In the genomic region with DNA sequence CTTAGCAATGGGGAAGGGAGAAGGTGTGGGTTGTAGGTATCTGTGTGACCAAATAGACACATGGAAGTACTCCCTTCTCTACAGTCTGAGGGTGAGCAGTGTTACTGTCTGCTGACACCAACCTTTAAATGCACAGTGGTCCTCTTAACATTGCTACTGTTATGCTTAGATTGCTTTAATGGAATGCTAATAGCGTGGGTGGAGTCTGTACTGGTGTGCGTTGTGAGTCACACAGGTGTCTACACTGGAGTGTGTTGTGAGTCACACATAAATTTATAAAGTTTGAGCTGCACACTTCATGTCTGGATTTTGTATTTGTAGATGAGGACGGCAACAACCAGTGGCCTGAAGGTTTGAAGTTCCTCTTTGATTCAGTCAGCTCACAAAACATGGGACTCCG, we compare ENCODE assay signal across 26 mouse cellular contexts.
"Had no signal": no experiment of that assay in that cellular context is flagged by ENCODE, and none has a peak within 500 bp of the region (broad histone marks: within the 10 kb centered on the region; RNA-seq: fewer than 3 reads in every experiment).

No protein-coding gene starts in this region.

- H3K27me3 ChIP-seq: heart, embryonic 12.5 days; hindbrain, embryonic 12.5 days; intestine, embryonic 15.5 days; limb, embryonic 13.5 days; limb, embryonic 15.5 days; liver, embryonic 12.5 days had no signal

- H3K9ac ChIP-seq: heart, embryonic 12.5 days; hindbrain, embryonic 12.5 days; hindbrain, embryonic 14.5 days; intestine, embryonic 15.5 days; limb, embryonic 13.5 days; limb, embryonic 15.5 days; liver, embryonic 12.5 days; liver, embryonic 14.5 days had no signal

- H3K9me3 ChIP-seq: heart, embryonic 10.5 days; heart, embryonic 12.5 days; hindbrain, embryonic 10.5 days; hindbrain, embryonic 12.5 days; intestine, embryonic 15.5 days; limb, embryonic 13.5 days; limb, embryonic 15.5 days; liver, embryonic 12.5 days had no signal

- ATAC-seq: hindbrain, embryonic 16.5 days; inflammation-experienced regulatory T-cells, adult 6 months; intestine, embryonic 15.5 days; intestine, postnatal 0 days; liver, embryonic 12.5 days had no signal

- H3K4me3 ChIP-seq: gastrocnemius, adult 2 months; heart, embryonic 10.5 days; heart, embryonic 12.5 days; hindbrain, embryonic 10.5 days; hindbrain, embryonic 12.5 days; intestine, embryonic 15.5 days; layer of hippocampus, adult 2 months; limb, embryonic 13.5 days; limb, embryonic 15.5 days; liver, embryonic 12.5 days had no signal

- H3K4me2 ChIP-seq: heart, embryonic 12.5 days; hindbrain, embryonic 12.5 days; hindbrain, embryonic 14.5 days; intestine, embryonic 15.5 days; limb, embryonic 13.5 days; limb, embryonic 15.5 days; liver, embryonic 12.5 days had no signal

- H3K4me1 ChIP-seq: heart, embryonic 10.5 days; hindbrain, embryonic 10.5 days; hindbrain, embryonic 12.5 days; intestine, embryonic 15.5 days; limb, embryonic 13.5 days; limb, embryonic 15.5 days; liver, embryonic 12.5 days had no signal

- H3K27ac ChIP-seq: gastrocnemius, adult 2 months; heart, embryonic 10.5 days; hindbrain, embryonic 10.5 days; hindbrain, embryonic 12.5 days; hindbrain, embryonic 14.5 days; intestine, embryonic 15.5 days; layer of hippocampus, adult 2 months; limb, embryonic 13.5 days; limb, embryonic 15.5 days; liver, embryonic 12.5 days; liver, embryonic 14.5 days had no signal

- DNase-seq: gastrocnemius, adult 2 months; gastrocnemius, postnatal 10 days; gastrocnemius, postnatal 25 days; heart, adult 18-20 months; heart, postnatal 10 days; heart, postnatal 4 days; kidney, adult 18-20 months; kidney, adult 8-10 months; kidney, postnatal 10 days; kidney, postnatal 25 days; kidney, postnatal 4 days; left cerebral cortex, postnatal 4 days had no signal
